Mouse (Mus musculus) ovary, adult 18-20 months (tissue): ENCODE measurements around the gene Lrch3.
A peak's percentile ranks its signal among the peaks of the same experiment; 100 is the strongest.
"Not testable (repeated sequence)": the region's sequence is repeated elsewhere in the genome, so short reads cannot be mapped to it uniquely, and the experiment has no call there.

Experiments used
- DNase-seq: peaks from one replicate; pipeline ENCODE4 v3.0.0; 2022; ENCODE audit warnings: low spot score, mixed read lengths

Gene Lrch3

GRCm38 (mm10) chr16:33056095-33056785 is 142.3 kb downstream of the Lrch3 start, which contains the start of the genes Iqcg and Rpl35a:
TSS of gene Iqcg (minus strand) at chr16:33056218.
TSS of gene Rpl35a (plus strand) at chr16:33056453.
- peak; percentile 73 for DNase-seq

- DNase-seq: no peak
Observed at GRCm38 (mm10) chr16:33056786-33057185, 142.9 kb downstream of the Lrch3 start.

- DNase-seq: no peak
Observed at GRCm38 (mm10) chr16:33058033-33058432, 144.1 kb downstream of the Lrch3 start.

GRCm38 (mm10) chr16:33058656-33059055 is 144.8 kb downstream of the Lrch3 start:
- DNase-seq: not testable (repeated sequence)

- no peak for DNase-seq
Observed at GRCm38 (mm10) chr16:33059471-33059870, 145.6 kb downstream of the Lrch3 start.

GRCm38 (mm10) chr16:33060926-33061325 is 147.0 kb downstream of the Lrch3 start:
- DNase-seq: no peak

GRCm38 (mm10) chr16:33061400-33061799 is 147.5 kb downstream of the Lrch3 start:
- no peak for DNase-seq

- DNase-seq: peak; percentile 88
Observed at GRCm38 (mm10) chr16:33062024-33062681, 148.3 kb downstream of the Lrch3 start, which contains the start of gene Lmln. TSS of gene Lmln (plus strand) at chr16:33062521.

GRCm38 (mm10) chr16:33062682-33063131 is 148.8 kb downstream of the Lrch3 start:
- peak; percentile 50 for DNase-seq

GRCm38 (mm10) chr16:33063267-33063666 is 149.4 kb downstream of the Lrch3 start:
- peak; percentile 11 for DNase-seq

GRCm38 (mm10) chr16:33064636-33065035 is 150.7 kb downstream of the Lrch3 start:
- no peak for DNase-seq
